Mouse (Mus musculus): ENCODE data around the gene Iglon5. TPM values are rescaled to one million over a fixed set of nuclear protein-coding genes. Genes with fewer than 3 reads are reported as not detected.

Gene Iglon5
- total RNA-seq, 2 experiments from 2014 or later, result 24.8 TPM

DNA sequence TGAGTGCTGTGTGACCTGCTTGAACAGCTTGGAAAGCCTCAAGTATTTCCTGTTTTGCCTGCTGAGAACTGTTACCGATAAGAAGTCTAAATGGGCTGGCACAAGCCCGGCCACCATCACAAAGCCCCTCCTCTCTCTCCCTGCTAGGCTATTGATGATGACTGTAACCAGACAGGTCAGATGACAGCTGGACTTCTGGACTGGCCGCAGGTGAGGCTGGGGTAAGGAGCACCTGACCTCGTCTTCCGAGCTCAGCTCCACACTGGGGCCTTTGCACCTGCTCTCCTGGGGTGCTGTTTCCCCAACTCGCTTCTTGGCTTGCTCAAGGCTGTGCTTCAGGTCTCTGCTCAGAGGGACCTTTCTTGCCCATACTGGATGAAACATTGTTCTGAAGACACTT is 35.5 kb downstream of the Iglon5 start:
- no peak for TF ChIP-seq CTCF (conservative IDR thresholded peaks at IDR 0.05)
- no peak overlapping the region for H3K4me3 ChIP-seq
- DNase-seq (ENCODE audit: low spot score in 2 of 2), result no peak
- no peak overlapping the region for H3K27ac ChIP-seq

DNA sequence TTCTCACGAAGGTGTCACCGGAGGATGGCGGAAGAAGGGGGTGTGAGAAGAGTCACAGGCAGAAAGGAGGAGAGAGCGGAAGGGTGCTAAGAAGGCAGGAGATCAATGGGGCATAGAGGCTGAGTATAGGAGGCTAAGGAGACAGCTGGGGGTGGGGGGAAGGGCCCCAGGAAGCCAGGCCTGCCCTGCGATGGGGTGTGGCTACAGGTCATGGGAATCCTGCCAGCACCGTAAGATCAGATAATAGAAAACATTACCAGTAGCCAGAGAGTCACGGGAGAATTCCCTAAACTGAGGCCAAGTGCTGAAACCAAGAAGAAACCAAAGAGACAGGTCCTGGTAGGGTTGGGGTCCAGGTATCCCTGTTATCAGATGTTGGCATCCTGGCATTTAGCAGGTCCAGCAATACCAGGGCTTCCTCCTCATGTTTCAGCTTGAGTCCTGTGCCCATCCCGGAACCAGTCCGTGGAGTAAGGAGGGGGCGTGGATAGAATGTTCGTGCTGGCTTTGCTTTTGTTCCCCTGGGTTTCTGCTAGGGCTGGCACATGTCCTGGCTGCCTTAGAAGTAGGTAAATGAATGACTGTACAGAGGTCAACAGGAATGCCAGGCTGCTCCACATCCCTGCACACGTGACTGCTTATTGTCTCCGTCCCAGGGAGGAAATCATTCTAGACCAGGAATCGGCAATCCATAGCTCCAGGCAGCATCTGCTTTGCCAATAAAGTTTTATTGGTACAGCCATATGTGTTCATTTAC is 36.1 kb downstream of the Iglon5 start:
- TF ChIP-seq CTCF (conservative IDR thresholded peaks at IDR 0.05), result no peak
- Histone ChIP-seq H3K27ac (no peak overlapping the region), H3K4me3 (no peak overlapping the region)
- DNase-seq (ENCODE audit: low spot score in 2 of 2), result no peak

DNA sequence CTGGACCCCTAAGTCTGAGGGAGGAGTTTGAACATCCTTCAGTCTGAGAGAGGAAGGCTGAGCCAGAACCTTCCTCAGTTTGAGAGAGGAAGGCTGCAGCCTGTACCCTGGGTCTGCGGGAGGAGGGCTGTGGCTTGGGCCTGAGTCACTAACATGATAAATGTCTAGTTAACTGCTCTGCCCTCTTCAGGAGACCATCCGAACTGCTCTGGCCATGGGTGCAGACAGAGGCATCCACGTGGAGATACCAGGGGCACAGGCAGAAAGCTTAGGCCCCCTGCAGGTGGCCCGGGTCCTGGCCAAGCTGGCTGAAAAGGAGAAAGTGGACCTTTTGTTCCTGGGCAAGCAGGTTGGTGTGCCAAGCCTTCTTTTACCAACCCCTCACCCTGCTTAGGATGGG is 37.3 kb downstream of the Iglon5 start:
- DNase-seq (ENCODE audit: low spot score in 2 of 2), result no peak
- H3K4me3 ChIP-seq, result no peak overlapping the region
- H3K27ac ChIP-seq, result no peak overlapping the region
- peak; percentile 63 for TF ChIP-seq CTCF (conservative IDR thresholded peaks at IDR 0.05)

DNA sequence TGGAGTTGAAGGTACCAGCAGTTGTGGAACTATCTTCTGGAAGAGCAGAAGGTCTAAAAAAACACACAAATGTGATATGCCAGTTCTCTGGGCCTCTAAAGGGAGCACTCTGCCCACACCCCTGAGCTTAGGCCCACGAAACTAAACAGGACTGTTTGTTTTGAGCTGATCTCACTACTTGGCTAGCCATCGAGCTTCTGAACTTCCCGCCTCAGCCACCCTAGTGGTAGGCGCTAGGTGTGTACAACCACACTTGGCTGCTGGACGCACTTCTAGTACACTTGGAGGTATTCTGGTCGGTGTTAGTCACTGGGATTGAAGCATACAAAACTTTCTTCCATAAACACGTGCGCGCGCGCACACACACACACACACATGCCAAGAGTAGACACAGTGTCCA is 38.1 kb downstream of the Iglon5 start:
- DNase-seq (ENCODE audit: low spot score in 2 of 2), result no peak
- no peak overlapping the region for H3K27ac ChIP-seq
- TF ChIP-seq CTCF (conservative IDR thresholded peaks at IDR 0.05), result no peak
- no peak overlapping the region for H3K4me3 ChIP-seq

DNA sequence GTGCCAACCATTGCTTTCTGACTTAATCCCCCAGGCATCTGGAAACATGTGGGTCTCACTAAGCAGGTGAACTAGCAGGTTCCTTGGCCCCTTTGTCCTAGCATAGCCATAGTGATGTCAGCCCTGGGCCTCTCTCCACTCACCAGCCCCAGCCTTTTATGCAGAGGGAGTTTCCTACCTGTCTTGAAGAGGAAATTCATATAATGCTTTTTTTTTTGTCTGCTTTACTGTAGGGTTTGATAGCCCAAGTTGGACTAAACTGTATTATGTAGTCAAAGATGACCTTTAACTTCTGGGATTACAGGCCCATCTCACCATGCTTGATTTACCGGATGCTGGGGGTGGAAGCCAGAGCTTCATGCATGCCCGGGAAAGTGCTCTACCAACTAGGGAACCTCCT is 40.1 kb downstream of the Iglon5 start:
- DNase-seq (ENCODE audit: low spot score in 2 of 2), result no peak
- Histone ChIP-seq H3K27ac (no peak overlapping the region), H3K4me3 (no peak overlapping the region)
- no peak for TF ChIP-seq CTCF (conservative IDR thresholded peaks at IDR 0.05)

DNA sequence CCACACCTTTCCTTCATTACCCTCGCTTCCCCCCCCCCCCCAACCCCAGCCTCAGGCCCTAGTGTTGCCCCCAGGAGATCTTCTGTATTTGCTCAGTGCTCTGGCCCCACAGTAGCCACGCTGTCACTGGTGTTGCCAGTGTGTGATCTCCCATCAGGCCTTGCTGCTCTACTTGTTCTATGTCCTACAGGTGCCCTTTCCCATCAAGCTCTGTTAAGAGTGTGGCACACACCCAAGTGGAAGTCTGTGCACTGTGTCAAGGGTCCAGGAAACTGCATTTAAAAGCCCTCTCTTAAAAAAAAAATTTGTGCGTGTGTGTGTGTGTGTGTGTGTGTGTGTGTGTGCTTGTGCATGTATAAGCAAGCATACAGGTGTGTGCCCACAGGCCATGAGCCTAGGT is 41.6 kb downstream of the Iglon5 start:
- H3K4me3 ChIP-seq, result no peak overlapping the region
- no peak overlapping the region for H3K27ac ChIP-seq
- DNase-seq (ENCODE audit: low spot score in 2 of 2), result no peak
- TF ChIP-seq CTCF (conservative IDR thresholded peaks at IDR 0.05), result no peak

DNA sequence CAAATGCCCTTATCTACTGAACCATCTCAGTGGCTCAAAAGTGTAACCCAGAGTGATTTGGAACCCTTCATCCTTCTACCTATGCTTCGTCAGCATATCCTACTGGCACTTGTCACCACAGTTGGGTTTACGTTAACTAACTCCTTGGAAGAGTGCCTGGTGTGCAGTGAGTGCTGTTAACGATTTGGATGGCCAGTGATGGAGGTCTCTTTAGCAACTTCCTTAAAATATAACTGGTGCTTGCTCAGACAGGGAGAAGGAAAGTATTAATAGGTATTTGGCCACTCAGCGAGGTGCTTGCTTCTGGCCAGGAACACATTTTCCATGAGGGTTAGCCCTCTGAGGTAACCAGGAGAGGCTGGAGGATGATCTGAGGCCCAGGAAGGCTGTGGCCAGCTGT is 42.1 kb downstream of the Iglon5 start:
- H3K4me3 ChIP-seq, result no peak overlapping the region
- H3K27ac ChIP-seq, result no peak overlapping the region
- no peak for DNase-seq (ENCODE audit: low spot score in 2 of 2)
- TF ChIP-seq CTCF (conservative IDR thresholded peaks at IDR 0.05), result no peak

DNA sequence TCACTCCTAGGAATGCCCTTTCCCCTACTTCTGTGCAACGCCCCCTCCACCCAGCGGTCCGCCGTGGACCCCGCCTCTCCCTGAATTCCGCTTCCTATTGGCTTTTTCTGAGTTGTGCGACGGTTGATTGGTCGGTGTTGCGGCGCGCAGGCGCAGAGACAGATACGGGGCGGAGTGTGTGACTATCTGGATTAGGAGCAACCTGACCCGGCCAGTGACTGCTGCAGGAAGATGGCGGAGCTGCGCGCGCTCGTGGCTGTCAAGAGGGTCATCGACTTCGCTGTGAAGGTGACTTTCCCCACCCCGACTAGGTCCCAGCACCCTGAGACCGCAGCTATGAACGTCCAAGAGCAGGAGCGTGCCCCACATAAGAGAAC is 46.0 kb downstream of the Iglon5 start, which contains the start of the genes Etfb and Gm45233:
Gene Etfb, plus strand, starts transcription at position 167 of the 377 bp plus-strand sequence.
Gene Gm45233, plus strand, starts transcription at position 212 of the 377 bp plus-strand sequence.
- peak; percentile 92 to 96 for DNase-seq (ENCODE audit: low spot score in 2 of 2)
- Histone ChIP-seq H3K4me3 (peak within 1 kb of the TSS; percentile 79), H3K27ac (peak within 1 kb of the TSS; percentile 97)
- TF ChIP-seq CTCF (conservative IDR thresholded peaks at IDR 0.05), result no peak

DNA sequence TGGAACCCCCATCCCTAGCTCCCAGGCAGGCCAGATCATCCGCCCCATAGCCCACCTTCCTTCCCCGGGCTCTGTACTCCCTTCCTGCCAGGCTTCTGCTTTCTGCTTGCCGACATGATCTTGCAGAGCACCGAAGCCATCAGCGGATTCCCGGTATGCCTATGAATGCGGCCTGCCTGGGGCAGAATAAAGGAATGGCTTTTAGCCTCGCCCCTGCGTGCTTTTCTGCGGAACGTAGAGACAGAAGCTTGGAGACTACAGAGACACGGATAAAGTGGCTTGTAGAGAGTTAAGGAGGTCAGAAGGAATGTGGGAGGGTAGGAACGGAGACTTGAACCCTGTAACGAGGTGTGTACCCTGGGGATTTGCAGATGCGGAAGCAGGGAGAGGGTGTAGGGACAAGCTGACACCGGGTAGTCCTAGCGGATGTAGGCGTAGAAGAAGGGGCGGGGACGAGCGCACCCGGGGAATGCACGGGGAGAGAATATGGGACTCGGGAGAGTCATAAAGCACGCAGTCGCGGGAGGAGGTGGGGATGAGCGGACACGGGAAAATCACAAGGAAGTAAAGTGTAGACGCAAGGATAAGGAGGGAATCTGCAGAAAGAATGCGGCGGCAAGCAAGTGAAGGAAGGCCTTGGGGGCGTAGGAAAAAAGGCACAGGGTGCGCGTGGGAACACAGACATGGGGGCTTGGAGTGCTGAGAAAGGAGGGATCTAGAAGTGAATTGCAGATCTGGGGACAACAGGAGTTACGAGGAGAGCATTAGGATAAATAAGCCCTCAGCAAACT is 46.6 kb downstream of the Iglon5 start:
- peak; percentile 60 to 65 for DNase-seq (ENCODE audit: low spot score in 2 of 2)
- Histone ChIP-seq H3K4me3 (peak overlapping the region; percentile 79), H3K27ac (peak overlapping the region; percentile 97)
- TF ChIP-seq CTCF (conservative IDR thresholded peaks at IDR 0.05), result no peak

DNA sequence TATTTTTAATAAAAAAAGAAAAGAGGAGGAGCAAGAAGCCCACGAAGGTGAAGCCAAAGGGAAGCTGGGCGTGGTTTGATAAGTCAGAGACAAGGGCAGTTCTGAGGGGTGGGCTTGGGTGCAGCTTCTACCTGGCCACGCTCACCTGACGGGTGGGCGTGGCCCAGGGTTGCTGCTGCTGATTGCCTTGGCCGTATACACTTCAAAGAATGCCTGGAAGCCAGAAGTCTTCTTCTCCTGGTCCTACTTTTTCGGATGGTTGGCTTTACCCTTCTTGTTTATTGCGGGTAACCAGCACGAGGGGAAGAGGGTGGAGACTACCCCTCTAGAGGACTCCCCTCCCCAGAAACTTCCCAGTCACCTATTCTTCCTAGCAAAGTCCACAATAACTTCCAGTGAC is 47.2 kb downstream of the Iglon5 start:
- Histone ChIP-seq H3K4me3 (peak overlapping the region; percentile 79), H3K27ac (peak overlapping the region; percentile 97)
- TF ChIP-seq CTCF (conservative IDR thresholded peaks at IDR 0.05), result no peak
- DNase-seq (ENCODE audit: low spot score in 2 of 2), result no peak

DNA sequence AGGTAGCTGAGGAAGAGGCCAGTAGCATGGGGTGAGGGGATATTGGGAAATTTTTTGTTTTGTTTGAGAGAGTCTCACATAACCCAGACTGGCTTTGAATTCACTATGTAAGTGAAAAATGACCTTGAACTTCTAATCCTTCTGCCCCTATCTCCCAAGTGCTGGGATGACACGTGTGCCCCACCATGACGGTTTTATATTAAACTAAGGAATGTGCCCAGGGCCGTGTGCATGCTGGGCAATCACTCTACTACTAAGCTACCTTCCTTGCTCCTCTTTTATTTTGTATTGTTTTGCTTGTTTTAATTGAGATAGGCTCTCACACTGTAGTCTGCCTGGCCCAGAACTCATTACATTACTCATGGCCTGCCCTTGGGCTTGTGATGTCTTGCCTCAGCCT is 48.8 kb downstream of the Iglon5 start:
- TF ChIP-seq CTCF (conservative IDR thresholded peaks at IDR 0.05), result no peak
- Histone ChIP-seq H3K27ac (no peak overlapping the region), H3K4me3 (no peak overlapping the region)
- DNase-seq (ENCODE audit: low spot score in 2 of 2), result no peak

DNA sequence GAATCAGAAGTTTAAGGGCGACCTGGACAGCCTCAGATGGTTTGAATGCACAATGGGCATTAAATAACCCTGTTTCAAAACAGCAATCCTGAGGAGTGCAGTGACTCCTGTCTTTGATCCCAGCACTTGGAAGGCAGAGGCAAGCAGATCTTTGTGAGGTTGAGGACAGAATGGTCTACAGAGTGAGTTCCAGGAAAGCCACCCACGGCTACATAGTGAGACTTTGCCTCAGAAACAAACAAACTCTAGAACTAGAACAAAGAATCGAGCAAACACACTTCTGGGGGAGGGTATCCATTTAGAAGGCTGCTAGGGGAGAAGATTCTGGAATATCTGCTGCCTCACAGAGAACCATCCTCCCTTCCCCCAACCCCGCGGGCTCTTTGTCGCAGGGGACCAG is 49.4 kb downstream of the Iglon5 start, which contains the start of gene Cldnd2:
Gene Cldnd2, plus strand, starts transcription at position 301 of the 400 bp plus-strand sequence.
- no peak within 1 kb of the TSS for H3K27ac ChIP-seq
- H3K4me3 ChIP-seq, result no peak within 1 kb of the TSS
- no peak for DNase-seq (ENCODE audit: low spot score in 2 of 2)
- TF ChIP-seq CTCF (conservative IDR thresholded peaks at IDR 0.05), result no peak

DNA sequence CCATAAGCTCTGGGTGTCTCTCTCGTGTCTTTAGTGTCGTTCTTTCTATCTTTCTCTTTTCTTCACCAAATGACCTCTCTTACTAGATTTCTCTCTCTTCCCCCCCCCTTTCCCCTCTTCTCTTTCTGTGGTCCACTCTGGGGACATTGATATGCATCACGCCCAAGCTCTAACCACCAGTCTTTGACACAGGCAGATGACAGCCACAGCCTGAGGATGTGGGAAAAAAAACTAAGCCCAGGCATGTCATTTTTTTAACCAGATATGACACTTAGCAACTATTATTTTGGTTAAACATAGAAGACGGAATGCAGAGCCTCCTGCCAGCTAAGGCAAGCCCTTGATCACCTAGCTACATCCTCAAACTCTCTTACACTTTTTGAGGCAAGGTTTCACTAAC is 51.3 kb downstream of the Iglon5 start:
- no peak for DNase-seq (ENCODE audit: low spot score in 2 of 2)
- Histone ChIP-seq H3K4me3 (no peak overlapping the region), H3K27ac (no peak overlapping the region)
- TF ChIP-seq CTCF (conservative IDR thresholded peaks at IDR 0.05), result no peak

Data from layer of hippocampus, adult 2 months (tissue).